Mouse (Mus musculus) granulocyte monocyte progenitor cell, adult 5-6 weeks (primary cell): ENCODE measurements at regions not wholly inside any gene's neighbourhood (a gene's known extent, or its start where the extent isn't known, plus 50 kb on each side); places are given as distances from the start of the nearest gene placed in this dataset.

Source experiments
- ATAC-seq: replicated peaks from 2 replicates; pipeline ENCODE4 v1.8.0; 2016; ENCODE audit warnings: mild to moderate bottlenecking, moderate TSS enrichment, inconsistent platforms; ENCODE audit not compliant: poor library complexity, severe bottlenecking

- no peak for ATAC-seq
Observed at GRCm38 (mm10) chr7:88959332-88960124, 444.5 kb downstream of the Tmem135 start.

- no peak for ATAC-seq
Observed at GRCm38 (mm10) chr7:88954978-88955377, 449.0 kb downstream of the Tmem135 start.

GRCm38 (mm10) chr7:88945338-88945737 is 458.7 kb downstream of the Tmem135 start:
- no peak for ATAC-seq

GRCm38 (mm10) chr7:88944936-88945335 is 459.1 kb downstream of the Tmem135 start:
- ATAC-seq: no peak

GRCm38 (mm10) chr7:88941246-88941910 is 462.6 kb downstream of the Tmem135 start:
- no peak for ATAC-seq

GRCm38 (mm10) chr7:88940196-88940595 is 463.8 kb downstream of the Tmem135 start:
- no peak for ATAC-seq

GRCm38 (mm10) chr7:88928245-88928795 is 475.7 kb downstream of the Tmem135 start:
- no peak for ATAC-seq
